Mouse (Mus musculus): ENCODE results near the gene Col5a3.

DNA sequence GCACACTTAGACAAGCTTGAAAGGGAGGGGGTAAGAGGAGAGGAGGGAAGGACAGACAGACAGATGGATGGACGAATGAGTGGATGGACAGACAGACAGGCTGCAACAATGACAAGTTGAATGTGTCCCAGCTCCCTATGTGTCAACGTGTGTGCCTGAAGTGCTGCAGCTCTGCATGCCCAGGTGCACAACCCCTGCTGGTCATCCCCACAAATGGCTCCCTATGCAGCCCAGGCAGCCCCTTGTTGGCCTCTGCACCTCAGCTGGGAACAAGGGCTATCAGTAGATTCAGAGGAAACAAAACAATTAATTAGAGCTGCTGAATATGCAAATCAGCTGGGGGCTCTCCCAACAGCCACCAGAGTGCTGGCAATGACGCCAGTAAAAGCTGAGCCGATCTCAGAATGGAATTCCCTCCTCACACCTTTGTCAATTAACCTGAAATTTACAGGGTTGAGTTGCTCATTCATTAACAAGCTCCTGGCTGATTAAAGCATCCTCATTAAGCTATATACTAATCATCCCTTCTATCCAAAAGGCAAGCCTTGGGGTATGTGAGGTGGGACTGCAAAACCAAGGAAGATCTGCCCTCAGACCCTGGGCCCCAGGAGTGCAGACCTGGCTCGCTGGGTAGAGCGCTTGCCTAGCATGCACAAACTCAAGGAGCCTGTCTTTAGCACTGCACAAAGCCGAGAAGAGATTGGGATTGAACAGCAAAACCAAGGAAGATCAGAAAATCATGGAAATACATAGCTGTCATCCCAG is 52.5 kb downstream of the Col5a3 start:
- TF ChIP-seq CTCF (IDR thresholded peaks at IDR 0.05; ENCODE audit: low read depth) (no peak), EP300 (IDR thresholded peaks at IDR 0.05; ENCODE audit: low read depth) (no peak)
